Mouse (Mus musculus) forebrain, embryonic 16.5 days (tissue): ENCODE data around the gene Il4ra. TPM values are rescaled to one million over a fixed set of nuclear protein-coding genes. Genes with fewer than 3 reads are reported as not detected.
A peak's percentile ranks its signal among the peaks of the same experiment; 100 is the strongest.

Source experiments
- ATAC-seq: fragments of 200-750 bp; cut with Nextera tagmentation; 2 replicates; pipeline ENCODE4 v1.8.0; 2017; ENCODE audit warnings: mild to moderate bottlenecking, moderate library complexity
- H3K27ac ChIP-seq: fragments of 300-500 bp; sonication (generic); 2 replicates; pipeline ENCODE4 v1.5.1; 2014; ENCODE audit warnings: low read length, control low read depth
- H3K27me3 ChIP-seq: fragments of 300-500 bp; sonication (generic); replicated peaks from 2 replicates; pipeline ENCODE4 v1.6.1; 2014; ENCODE audit warnings: low read length; ENCODE audit not compliant: control insufficient read depth, insufficient read depth
- H3K36me3 ChIP-seq: fragments of 300-500 bp; sonication (generic); 2 replicates; pipeline ENCODE4 v1.6.1; 2014; ENCODE audit not compliant: control insufficient read depth, insufficient read depth
- H3K4me1 ChIP-seq: fragments of 300-500 bp; sonication (generic); replicated peaks from 2 replicates; pipeline ENCODE4 v1.6.1; 2014; ENCODE audit warnings: low read length; ENCODE audit not compliant: control insufficient read depth, insufficient read depth
- H3K4me2 ChIP-seq: fragments of 300-500 bp; sonication (generic); 2 replicates; pipeline ENCODE4 v1.6.1; 2014; ENCODE audit warnings: mild to moderate bottlenecking, low read length, control low read depth
- H3K4me3 ChIP-seq: fragments of 300-500 bp; sonication (generic); replicated peaks from 2 replicates; pipeline ENCODE4 v1.5.1; 2014; ENCODE audit warnings: mild to moderate bottlenecking, low read length, control low read depth
- H3K9ac ChIP-seq: fragments of 300-500 bp; sonication (generic); replicated peaks from 2 replicates; pipeline ENCODE4 v1.6.1; 2014; ENCODE audit warnings: low read depth, low read length, control low read depth
- H3K9me3 ChIP-seq: fragments of 300-500 bp; sonication (generic); 2 replicates; pipeline ENCODE4 v1.6.1; 2016; ENCODE audit warnings: low read length; ENCODE audit not compliant: control insufficient read depth
- WGBS: fragments of 180-500 bp; shearing (Covaris S2); extraction: QIAGEN DNeasy Blood & Tissue Kit; methylation state at CpG from one replicate; pipeline ENCODE4 v1.1.7; 2014; 5-methylcytosine and 5-hydroxymethylcytosine counted together
- polyA plus RNA-seq: library from polyadenylated mRNA; unstranded; fragments of >200 nt; fragmentation: Nextera tagmentation; extraction: Ambion mirVana; gene quantifications from 2 replicates; pipeline ENCODE4 v1.2.1, GENCODE M21; 2015

The Il4ra gene
- polyA plus RNA-seq, 1 experiment from 2014 or later: 2.5 TPM

DNA sequence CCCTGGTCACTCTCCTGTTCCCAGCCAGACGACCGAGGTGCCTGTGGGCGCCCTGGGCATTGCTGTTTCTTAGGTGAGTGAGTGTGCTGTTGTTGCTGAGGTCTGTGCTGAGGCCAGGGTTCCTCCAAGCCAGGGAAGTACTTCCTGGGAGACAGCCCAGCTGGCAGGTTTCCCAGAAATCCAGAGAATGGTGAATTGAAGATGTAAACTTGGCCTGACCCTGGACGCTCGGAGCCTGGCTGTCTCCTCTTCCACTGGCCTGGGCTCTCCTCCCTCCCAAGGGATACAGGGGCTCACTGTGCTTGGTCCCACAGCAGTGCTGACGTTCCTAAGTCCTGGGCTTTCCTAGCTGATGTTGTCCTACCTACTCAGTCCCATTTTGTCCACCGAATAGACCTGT lies 25.1 kb downstream of the Il4ra start:
- Histone ChIP-seq H3K9me3 (no peaks in the 10 kb centered on the region), H3K9ac (no peak overlapping the region), H3K4me1 (peaks cover 12% of the 10 kb centered on the region), H3K27me3 (no peaks in the 10 kb centered on the region), H3K4me2 (no peak overlapping the region), H3K36me3 (no peaks in the 10 kb centered on the region), H3K27ac (no peak overlapping the region), H3K4me3 (no peak overlapping the region)
- no peak for ATAC-seq
- 48% methylated on average over 7 of the region's 7 CpGs for WGBS

DNA sequence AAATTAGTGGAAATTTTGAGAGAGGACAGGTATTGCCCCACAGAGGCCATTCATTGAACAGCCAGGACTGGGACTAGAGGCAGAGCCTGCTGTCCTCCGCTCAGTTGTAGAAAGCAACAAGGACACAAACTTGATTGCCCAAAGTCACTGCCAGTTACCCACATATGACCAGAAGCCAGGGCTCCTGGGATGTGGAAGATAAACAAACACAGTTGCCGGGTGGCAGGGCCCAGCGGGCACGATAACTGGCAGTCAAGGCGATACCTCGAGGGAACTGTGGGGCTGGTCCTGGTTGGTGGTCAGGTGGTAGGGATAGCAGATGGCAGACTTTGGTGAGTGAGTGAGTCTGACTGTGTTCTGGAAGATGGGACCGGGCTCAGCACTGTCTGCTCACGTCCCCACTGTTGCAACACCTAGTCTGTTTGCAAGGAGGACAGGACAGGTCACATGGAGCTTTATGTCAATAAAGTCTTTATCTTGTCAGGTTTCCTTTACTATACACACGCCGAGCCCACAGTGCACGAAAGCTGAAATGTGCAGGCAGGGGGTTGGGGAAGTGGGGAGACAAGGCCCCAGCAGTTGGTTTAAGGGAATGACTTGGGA lies 25.7 kb downstream of the Il4ra start:
- Histone ChIP-seq H3K4me2 (no peak overlapping the region), H3K9me3 (no peaks in the 10 kb centered on the region), H3K4me1 (peaks cover 12% of the 10 kb centered on the region), H3K4me3 (no peak overlapping the region), H3K27me3 (no peaks in the 10 kb centered on the region), H3K36me3 (no peaks in the 10 kb centered on the region), H3K27ac (no peak overlapping the region), H3K9ac (no peak overlapping the region)
- ATAC-seq: no peak
- 84% methylated on average over 11 of the region's 11 CpGs for WGBS

DNA sequence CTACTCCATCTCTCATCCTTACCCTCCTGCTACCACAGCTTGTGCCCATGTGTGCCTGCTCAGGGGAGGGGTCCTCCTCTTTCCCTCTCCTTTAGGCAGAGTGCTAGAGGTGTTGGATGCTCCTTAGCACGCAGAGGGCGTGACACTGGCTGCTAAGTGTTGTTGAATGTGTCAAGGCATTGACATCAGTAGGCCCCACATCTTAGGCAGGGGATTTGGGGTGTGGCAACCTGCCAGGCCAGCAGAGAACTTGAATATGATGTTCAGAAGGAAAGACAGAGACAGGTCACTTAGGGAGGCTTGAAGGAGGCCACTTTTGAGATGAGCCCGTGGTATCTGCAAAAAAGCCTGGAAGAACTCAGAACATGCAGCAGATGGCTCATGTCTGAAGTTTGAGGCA lies 26.2 kb downstream of the Il4ra start:
- 81% methylated on average over 3 of the region's 3 CpGs for WGBS

DNA sequence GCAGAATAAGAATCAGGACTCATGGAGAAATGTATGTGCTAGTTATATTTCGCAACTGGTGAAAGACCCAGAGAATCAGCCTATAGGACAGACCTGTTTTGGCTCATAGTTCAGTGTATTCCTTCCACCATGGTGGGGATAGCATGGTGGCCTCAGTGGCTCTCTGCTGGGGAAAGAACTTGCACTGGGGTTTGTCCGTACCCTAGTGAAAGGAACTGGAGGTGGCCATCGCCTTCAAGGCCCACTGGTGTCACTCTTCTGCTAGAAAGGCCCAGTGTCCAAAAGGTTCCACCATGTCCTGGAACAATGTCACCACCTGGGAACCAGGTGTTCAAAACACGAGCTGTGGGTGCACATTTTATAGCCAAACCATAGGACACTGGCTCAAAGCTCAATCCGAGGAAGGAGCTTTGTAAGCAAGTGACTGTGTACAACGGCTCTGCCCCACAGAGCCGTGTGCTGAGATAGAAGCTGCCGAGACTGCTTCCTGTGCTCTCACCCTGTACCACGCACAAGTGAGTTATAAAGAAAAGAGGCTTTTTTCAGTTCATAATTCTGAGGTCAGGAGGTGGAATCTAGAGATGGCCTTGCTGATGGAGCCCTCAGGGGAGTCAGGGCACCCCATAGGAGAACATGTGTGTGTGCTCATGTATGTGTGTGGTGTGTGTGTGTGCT lies 27.8 kb downstream of the Il4ra start:
- H3K9ac ChIP-seq: no peak overlapping the region
- no peaks in the 10 kb centered on the region for H3K9me3 ChIP-seq
- no peak for ATAC-seq
- peaks cover 12% of the 10 kb centered on the region for H3K4me1 ChIP-seq
- no peaks in the 10 kb centered on the region for H3K27me3 ChIP-seq
- no peak overlapping the region for H3K27ac ChIP-seq
- H3K36me3 ChIP-seq: no peaks in the 10 kb centered on the region
- H3K4me2 ChIP-seq: no peak overlapping the region
- 87% methylated on average over 9 of the region's 9 CpGs for WGBS
- no peak overlapping the region for H3K4me3 ChIP-seq

More for the DNA sequence above, 26.2 kb downstream of the Il4ra start:
- no peak for ATAC-seq
- no peaks in the 10 kb centered on the region for H3K36me3 ChIP-seq
- no peak overlapping the region for H3K4me2 ChIP-seq
- H3K4me3 ChIP-seq: no peak overlapping the region
- H3K9ac ChIP-seq: no peak overlapping the region
- no peaks in the 10 kb centered on the region for H3K9me3 ChIP-seq
- no peaks in the 10 kb centered on the region for H3K27me3 ChIP-seq
- peaks cover 12% of the 10 kb centered on the region for H3K4me1 ChIP-seq
- no peak overlapping the region for H3K27ac ChIP-seq

DNA sequence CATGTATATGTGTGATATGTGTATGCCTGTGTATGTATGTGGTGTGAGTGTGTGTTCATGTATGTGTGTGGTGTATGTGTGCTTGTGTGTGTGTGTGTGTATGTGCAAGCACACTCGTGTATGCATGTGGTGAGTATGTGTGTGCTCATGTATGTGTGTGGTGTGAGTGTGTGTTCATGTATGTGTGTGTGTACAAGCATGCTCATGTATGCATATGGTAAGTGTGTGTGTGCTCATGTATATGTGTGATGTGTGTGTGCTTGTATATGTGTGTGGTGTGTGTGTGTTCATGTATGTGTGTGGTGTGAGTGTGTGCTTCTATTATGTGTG lies 28.3 kb downstream of the Il4ra start:
- Histone ChIP-seq H3K4me2 (no peak overlapping the region), H3K4me1 (peaks cover 12% of the 10 kb centered on the region), H3K4me3 (no peak overlapping the region), H3K36me3 (no peaks in the 10 kb centered on the region), H3K27me3 (no peaks in the 10 kb centered on the region), H3K9me3 (no peaks in the 10 kb centered on the region), H3K27ac (no peak overlapping the region), H3K9ac (no peak overlapping the region)
- WGBS: 91% methylated on average over 1 of the region's 1 CpGs
- no peak for ATAC-seq

DNA sequence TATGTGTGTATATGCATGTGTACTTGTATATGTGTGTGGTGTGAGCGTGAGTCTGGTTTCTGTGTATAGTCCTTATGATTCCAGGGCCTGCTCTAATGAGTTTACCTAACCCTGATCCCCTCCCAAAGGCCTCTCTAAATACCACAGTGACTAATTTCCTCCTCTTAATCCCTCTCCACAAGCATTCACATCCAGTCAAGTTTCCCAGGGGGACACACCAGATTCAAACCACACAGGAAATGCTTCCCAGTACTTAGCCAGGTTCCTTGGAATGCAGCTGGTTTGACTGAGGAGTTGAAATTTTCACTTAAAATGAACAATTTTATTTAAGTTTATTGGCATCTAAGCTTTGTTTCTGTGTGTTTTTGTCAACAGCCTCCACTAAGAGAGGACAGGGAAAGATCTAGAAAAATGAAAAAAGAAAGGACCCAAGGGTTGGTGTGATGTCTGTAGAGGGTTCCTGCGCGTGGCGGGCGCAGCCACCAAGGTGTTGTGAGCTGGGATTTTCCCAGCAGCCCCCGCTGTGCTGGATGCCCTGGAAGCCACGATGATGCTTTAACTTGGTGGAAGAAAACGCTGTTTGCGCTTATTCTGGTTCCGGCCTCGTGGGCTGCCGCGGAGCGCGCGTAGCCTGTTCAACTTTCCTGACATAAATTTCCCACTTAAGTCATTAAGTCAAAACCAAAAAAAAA lies 28.9 kb downstream of the Il4ra start:
- peak overlapping the region; percentile 50 for H3K4me3 ChIP-seq
- ATAC-seq: peak; percentile 32; the same call in 1 of the 2 replicates
- H3K9ac ChIP-seq: peak overlapping the region; percentile 63
- H3K36me3 ChIP-seq: no peaks in the 10 kb centered on the region
- peak overlapping the region; percentile 91 for H3K4me2 ChIP-seq
- no peak overlapping the region for H3K27ac ChIP-seq
- no peaks in the 10 kb centered on the region for H3K9me3 ChIP-seq
- WGBS: 5% methylated on average over 16 of the region's 16 CpGs
- peaks cover 12% of the 10 kb centered on the region for H3K4me1 ChIP-seq
- no peaks in the 10 kb centered on the region for H3K27me3 ChIP-seq

DNA sequence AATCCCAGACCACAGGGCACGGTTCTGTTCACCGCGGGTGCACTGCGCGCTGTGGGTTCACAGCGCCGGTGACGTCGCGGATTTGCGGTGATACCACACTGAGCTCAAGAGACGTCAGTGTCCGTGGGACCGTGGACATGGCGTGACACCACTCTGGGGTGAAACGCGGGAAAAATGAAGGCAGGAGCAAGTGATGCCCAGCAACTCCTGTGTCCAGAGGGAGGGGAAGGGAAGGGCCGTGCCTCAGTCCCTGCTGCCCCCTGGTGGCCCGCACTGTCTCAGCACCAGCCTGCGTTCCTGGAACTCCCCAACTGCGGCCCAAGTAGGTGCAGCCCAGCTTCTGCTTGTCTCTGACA lies 29.4 kb downstream of the Il4ra start:
- Histone ChIP-seq H3K4me2 (peak overlapping the region; percentile 91), H3K27me3 (no peaks in the 10 kb centered on the region), H3K4me3 (peak overlapping the region; percentile 50), H3K36me3 (no peaks in the 10 kb centered on the region), H3K9me3 (no peaks in the 10 kb centered on the region), H3K9ac (peak overlapping the region; percentile 63), H3K4me1 (peaks cover 12% of the 10 kb centered on the region), H3K27ac (no peak overlapping the region)
- 4% methylated on average over 21 of the region's 21 CpGs for WGBS
- peak; percentile 85 for ATAC-seq

DNA sequence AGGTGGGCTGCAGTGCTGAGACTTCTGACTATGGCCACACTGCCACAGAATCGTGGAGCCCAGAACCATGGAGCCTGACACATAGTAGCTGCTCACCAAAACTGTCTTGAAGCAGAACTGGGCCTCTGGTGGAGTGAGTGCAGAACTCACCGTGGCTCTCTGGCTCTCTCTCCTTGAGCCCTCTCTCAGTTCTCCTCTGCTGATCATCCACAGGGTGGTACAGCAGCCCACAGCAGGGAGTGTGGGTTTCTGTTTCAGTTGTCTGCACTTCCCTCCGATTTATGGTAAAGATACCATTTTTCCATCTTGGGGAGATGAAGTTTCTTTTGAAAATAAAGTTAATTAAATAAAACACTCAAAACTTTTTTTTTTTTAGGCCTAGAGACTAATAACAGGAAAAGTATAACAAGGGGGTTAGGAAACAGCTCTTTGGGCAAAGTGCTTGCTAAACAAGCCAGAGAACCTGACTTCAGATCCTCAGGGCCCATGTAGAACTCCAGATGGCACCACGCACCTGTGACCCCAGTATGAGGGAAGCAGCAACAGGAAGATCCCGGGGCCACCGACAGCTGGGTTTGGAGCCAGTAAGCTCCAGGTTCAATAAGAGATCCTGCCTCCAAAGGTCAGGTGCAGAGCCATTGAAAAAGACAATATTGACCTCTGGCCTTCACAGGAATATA lies 31.5 kb downstream of the Il4ra start:
- Histone ChIP-seq H3K4me1 (peaks cover 6% of the 10 kb centered on the region), H3K4me2 (no peak overlapping the region), H3K9me3 (no peaks in the 10 kb centered on the region), H3K27ac (no peak overlapping the region), H3K27me3 (no peaks in the 10 kb centered on the region), H3K9ac (no peak overlapping the region), H3K36me3 (no peaks in the 10 kb centered on the region), H3K4me3 (no peak overlapping the region)
- 76% methylated on average over 6 of the region's 6 CpGs for WGBS
- no peak for ATAC-seq

DNA sequence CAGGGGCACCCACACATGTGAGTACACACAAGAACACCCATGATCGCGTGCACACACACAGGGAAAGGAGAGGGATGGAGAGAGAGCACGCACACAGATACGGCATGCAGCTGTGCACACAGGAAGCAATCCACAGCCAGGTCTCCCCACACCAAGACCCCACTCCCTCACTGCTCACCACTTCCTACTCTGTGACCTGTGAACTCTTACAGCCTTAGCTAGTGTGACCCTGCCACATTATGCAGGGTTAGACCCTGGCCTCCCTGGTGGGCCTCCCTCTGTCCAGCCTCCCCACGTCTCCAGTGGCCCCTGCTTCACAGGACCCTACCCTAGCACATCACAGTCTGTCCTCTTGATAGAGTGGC lies 32.1 kb downstream of the Il4ra start:
- Histone ChIP-seq H3K4me3 (no peak overlapping the region), H3K4me1 (peaks cover 6% of the 10 kb centered on the region), H3K4me2 (no peak overlapping the region), H3K27ac (no peak overlapping the region), H3K9me3 (no peaks in the 10 kb centered on the region), H3K36me3 (no peaks in the 10 kb centered on the region), H3K27me3 (no peaks in the 10 kb centered on the region), H3K9ac (no peak overlapping the region)
- WGBS: 92% methylated on average over 5 of the region's 5 CpGs
- ATAC-seq: no peak
